Mouse (Mus musculus): Measurements from ENCODE around the gene Slc7a15. TPM values are rescaled to one million over a fixed set of nuclear protein-coding genes. Genes with fewer than 3 reads are reported as not detected.

The Slc7a15 gene
- polyA plus RNA-seq, 1 experiment from 2014 or later: not detected

GRCm38 (mm10) chr12:8504131-8504530, 94.7 kb downstream of the Slc7a15 start:
- Histone ChIP-seq H3K4me1 (replicated peaks; ENCODE audit: control insufficient read depth, insufficient read depth, low read length) (peaks cover 5% of the 10 kb centered on the region; the same call in 1 of the 2 replicates), H3K9me3 (ENCODE audit: control insufficient read depth, low read length) (no peaks in the 10 kb centered on the region), H3K9ac (ENCODE audit: low read length) (no peak overlapping the region), H3K36me3 (ENCODE audit: control insufficient read depth, insufficient read depth, low read length) (no peaks in the 10 kb centered on the region), H3K4me2 (ENCODE audit: low read depth, low read length, severe bottlenecking) (no peak overlapping the region), H3K27ac (ENCODE audit: low read depth, low read length) (no peak overlapping the region), H3K27me3 (ENCODE audit: control insufficient read depth, insufficient read depth, low read length) (no peaks in the 10 kb centered on the region), H3K4me3 (ENCODE audit: low read depth, low read length) (no peak overlapping the region)
- WGBS: 80% methylated on average over 6 of the region's 6 CpGs
- ATAC-seq (replicated peaks; ENCODE audit: low FRiP score) (no peak), DNase-seq (ENCODE audit: low spot score) (no peak)

GRCm38 (mm10) chr12:8502546-8502945, 96.3 kb downstream of the Slc7a15 start:
- ATAC-seq (replicated peaks; ENCODE audit: low FRiP score) (no peak), DNase-seq (ENCODE audit: low spot score) (no peak)
- Histone ChIP-seq H3K9me3 (ENCODE audit: control insufficient read depth, low read length) (no peaks in the 10 kb centered on the region), H3K4me3 (ENCODE audit: low read depth, low read length) (no peak overlapping the region), H3K4me2 (ENCODE audit: low read depth, low read length, severe bottlenecking) (no peak overlapping the region), H3K27ac (ENCODE audit: low read depth, low read length) (no peak overlapping the region), H3K4me1 (replicated peaks; ENCODE audit: control insufficient read depth, insufficient read depth, low read length) (peaks cover 7% of the 10 kb centered on the region; the same call in 1 of the 2 replicates), H3K9ac (ENCODE audit: low read length) (no peak overlapping the region), H3K36me3 (ENCODE audit: control insufficient read depth, insufficient read depth, low read length) (no peaks in the 10 kb centered on the region), H3K27me3 (ENCODE audit: control insufficient read depth, insufficient read depth, low read length) (no peaks in the 10 kb centered on the region)
- 13% methylated on average over 6 of the region's 6 CpGs for WGBS

- DNase-seq (ENCODE audit: low spot score): no peak
- no peak overlapping the region for H3K27ac ChIP-seq (ENCODE audit: low read depth, low read length)
- WGBS: 89% methylated on average over 14 of the region's 14 CpGs
Observed at GRCm38 (mm10) chr12:8501571-8502305, 97.1 kb downstream of the Slc7a15 start.

GRCm38 (mm10) chr12:8500597-8501570, 98.0 kb downstream of the Slc7a15 start:
- Histone ChIP-seq H3K9me3 (ENCODE audit: control insufficient read depth, low read length) (no peaks in the 10 kb centered on the region), H3K36me3 (ENCODE audit: control insufficient read depth, insufficient read depth, low read length) (no peaks in the 10 kb centered on the region), H3K9ac (ENCODE audit: low read length) (peak overlapping the region; percentile 75), H3K4me3 (ENCODE audit: low read depth, low read length) (peak overlapping the region; percentile 83), H3K4me1 (replicated peaks; ENCODE audit: control insufficient read depth, insufficient read depth, low read length) (peaks cover 12% of the 10 kb centered on the region; the same call in 1 of the 2 replicates), H3K27ac (ENCODE audit: low read depth, low read length) (peak overlapping the region; percentile 86; the same call in 1 of the 2 replicates), H3K4me2 (ENCODE audit: low read depth, low read length, severe bottlenecking) (peak overlapping the region; percentile 95), H3K27me3 (ENCODE audit: control insufficient read depth, insufficient read depth, low read length) (no peaks in the 10 kb centered on the region)
- DNase-seq (ENCODE audit: low spot score) (no peak), ATAC-seq (replicated peaks; ENCODE audit: low FRiP score) (no peak)
- WGBS: 52% methylated on average over 17 of the region's 17 CpGs

More at GRCm38 (mm10) chr12:8501571-8502305, 97.1 kb downstream of the Slc7a15 start:
- Histone ChIP-seq H3K4me3 (ENCODE audit: low read depth, low read length) (no peak overlapping the region), H3K4me1 (replicated peaks; ENCODE audit: control insufficient read depth, insufficient read depth, low read length) (peaks cover 7% of the 10 kb centered on the region; the same call in 1 of the 2 replicates), H3K9me3 (ENCODE audit: control insufficient read depth, low read length) (no peaks in the 10 kb centered on the region), H3K9ac (ENCODE audit: low read length) (no peak overlapping the region), H3K27me3 (ENCODE audit: control insufficient read depth, insufficient read depth, low read length) (no peaks in the 10 kb centered on the region), H3K36me3 (ENCODE audit: control insufficient read depth, insufficient read depth, low read length) (no peaks in the 10 kb centered on the region), H3K4me2 (ENCODE audit: low read depth, low read length, severe bottlenecking) (no peak overlapping the region)
- ATAC-seq (replicated peaks; ENCODE audit: low FRiP score): no peak

- H3K9me3 ChIP-seq (ENCODE audit: control insufficient read depth, low read length): no peaks in the 10 kb centered on the region
- peak; percentile 97 for DNase-seq (ENCODE audit: low spot score)
- peak; percentile 98 for ATAC-seq (replicated peaks; ENCODE audit: low FRiP score)
- peak within 1 kb of the TSS; percentile 97 for H3K9ac ChIP-seq (ENCODE audit: low read length)
- H3K27ac ChIP-seq (ENCODE audit: low read depth, low read length): peak within 1 kb of the TSS; percentile 98
- peak within 1 kb of the TSS; percentile 83 for H3K4me3 ChIP-seq (ENCODE audit: low read depth, low read length)
- peaks cover 12% of the 10 kb centered on the region; the same call in 1 of the 2 replicates for H3K4me1 ChIP-seq (replicated peaks; ENCODE audit: control insufficient read depth, insufficient read depth, low read length)
- H3K4me2 ChIP-seq (ENCODE audit: low read depth, low read length, severe bottlenecking): peak within 1 kb of the TSS; percentile 95
- WGBS: under 1% methylated on average over 56 of the region's 56 CpGs
- no peaks in the 10 kb centered on the region for H3K27me3 ChIP-seq (ENCODE audit: control insufficient read depth, insufficient read depth, low read length)
- H3K36me3 ChIP-seq (ENCODE audit: control insufficient read depth, insufficient read depth, low read length): no peaks in the 10 kb centered on the region
Observed at GRCm38 (mm10) chr12:8499871-8500596, 98.8 kb downstream of the Slc7a15 start, which contains the start of gene Rhob. Gene Rhob, minus strand, starts transcription at chr12:8500009.

GRCm38 (mm10) chr12:8499001-8499870, 99.6 kb downstream of the Slc7a15 start:
- H3K27me3 ChIP-seq (ENCODE audit: control insufficient read depth, insufficient read depth, low read length): no peaks in the 10 kb centered on the region
- H3K9me3 ChIP-seq (ENCODE audit: control insufficient read depth, low read length): no peaks in the 10 kb centered on the region
- peaks cover 12% of the 10 kb centered on the region; the same call in 1 of the 2 replicates for H3K4me1 ChIP-seq (replicated peaks; ENCODE audit: control insufficient read depth, insufficient read depth, low read length)
- peak; percentile 83 for DNase-seq (ENCODE audit: low spot score)
- WGBS: under 1% methylated on average over 97 of the region's 99 CpGs
- peak; percentile 56 for ATAC-seq (replicated peaks; ENCODE audit: low FRiP score)
- no peaks in the 10 kb centered on the region for H3K36me3 ChIP-seq (ENCODE audit: control insufficient read depth, insufficient read depth, low read length)
- peak overlapping the region; percentile 98 for H3K27ac ChIP-seq (ENCODE audit: low read depth, low read length)
- H3K4me3 ChIP-seq (ENCODE audit: low read depth, low read length): peak overlapping the region; percentile 83
- H3K9ac ChIP-seq (ENCODE audit: low read length): peak overlapping the region; percentile 97
- peak overlapping the region; percentile 95 for H3K4me2 ChIP-seq (ENCODE audit: low read depth, low read length, severe bottlenecking)

- peak; percentile 79 for DNase-seq (ENCODE audit: low spot score)
- ATAC-seq (replicated peaks; ENCODE audit: low FRiP score): peak; percentile 8; the same call in 1 of the 2 replicates
- WGBS: 3% methylated on average over 13 of the region's 13 CpGs
- H3K27me3 ChIP-seq (ENCODE audit: control insufficient read depth, insufficient read depth, low read length): no peaks in the 10 kb centered on the region
- peaks cover 12% of the 10 kb centered on the region; the same call in 1 of the 2 replicates for H3K4me1 ChIP-seq (replicated peaks; ENCODE audit: control insufficient read depth, insufficient read depth, low read length)
- H3K9ac ChIP-seq (ENCODE audit: low read length): peak overlapping the region; percentile 97
- H3K4me2 ChIP-seq (ENCODE audit: low read depth, low read length, severe bottlenecking): peak overlapping the region; percentile 95
- H3K27ac ChIP-seq (ENCODE audit: low read depth, low read length): peak overlapping the region; percentile 98
- peak overlapping the region; percentile 83 for H3K4me3 ChIP-seq (ENCODE audit: low read depth, low read length)
- no peaks in the 10 kb centered on the region for H3K36me3 ChIP-seq (ENCODE audit: control insufficient read depth, insufficient read depth, low read length)
- no peaks in the 10 kb centered on the region for H3K9me3 ChIP-seq (ENCODE audit: control insufficient read depth, low read length)
Observed at GRCm38 (mm10) chr12:8498591-8499000, 100.3 kb downstream of the Slc7a15 start.
